Mouse (Mus musculus): ENCODE data around the gene Mbd3.

- TF ChIP-seq CTCF (IDR thresholded peaks at IDR 0.05; ENCODE audit: borderline replicate concordance, insufficient read depth, low read depth, low read length) (no peak), POLR2A (IDR thresholded peaks at IDR 0.05; ENCODE audit: borderline replicate concordance, insufficient read depth, low read length) (no peak)
Measured at GRCm38 (mm10) chr10:80435764-80436163, 36.4 kb upstream of the Mbd3 start.
